Mouse (Mus musculus): Measurements from ENCODE around the gene Gm5129. TPM values are rescaled to one million over a fixed set of nuclear protein-coding genes. Genes with fewer than 3 reads are reported as not detected.
A peak's percentile ranks its signal among the peaks of the same experiment; 100 is the strongest.
"Not testable (repeated sequence)": the region's sequence is repeated elsewhere in the genome, so short reads cannot be mapped to it uniquely, and the experiment has no call there.

Gene Gm5129
- polyA plus RNA-seq, 1 experiment from 2014 or later, result not detected

DNA sequence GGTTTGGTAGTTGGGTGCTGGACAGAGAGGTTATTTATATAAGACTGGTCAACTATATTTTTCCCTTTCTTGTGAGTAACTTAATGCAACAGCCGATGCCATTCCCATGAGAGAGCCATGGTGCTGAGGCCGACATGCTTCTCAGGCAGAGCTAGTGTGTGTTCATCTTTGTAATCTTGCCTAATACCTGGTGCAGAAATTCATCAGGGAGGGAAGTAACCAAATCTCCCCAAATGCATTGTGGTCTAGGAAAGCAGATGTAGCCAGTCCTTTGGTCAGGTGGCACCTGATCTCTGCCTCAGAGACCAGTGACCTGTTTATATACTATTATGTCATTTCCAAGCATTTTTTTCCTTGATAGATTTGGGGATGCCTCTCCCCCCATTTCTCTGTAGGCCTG lies 11.9 kb upstream of the Gm5129 start:
- Histone ChIP-seq H3K27ac (no peak overlapping the region), H3K36me3 (peaks cover 24% of the 10 kb centered on the region), H3K9ac (no peak overlapping the region), H3K4me1 (no peaks in the 10 kb centered on the region), H3K4me2 (replicated peaks) (no peak overlapping the region), H3K4me3 (no peak overlapping the region), H3K9me3 (replicated peaks) (no peaks in the 10 kb centered on the region), H3K27me3 (no peaks in the 10 kb centered on the region)
- WGBS, result 89% methylated on average over 2 of the region's 2 CpGs
- no peak for ATAC-seq (ENCODE audit: low FRiP score)

DNA sequence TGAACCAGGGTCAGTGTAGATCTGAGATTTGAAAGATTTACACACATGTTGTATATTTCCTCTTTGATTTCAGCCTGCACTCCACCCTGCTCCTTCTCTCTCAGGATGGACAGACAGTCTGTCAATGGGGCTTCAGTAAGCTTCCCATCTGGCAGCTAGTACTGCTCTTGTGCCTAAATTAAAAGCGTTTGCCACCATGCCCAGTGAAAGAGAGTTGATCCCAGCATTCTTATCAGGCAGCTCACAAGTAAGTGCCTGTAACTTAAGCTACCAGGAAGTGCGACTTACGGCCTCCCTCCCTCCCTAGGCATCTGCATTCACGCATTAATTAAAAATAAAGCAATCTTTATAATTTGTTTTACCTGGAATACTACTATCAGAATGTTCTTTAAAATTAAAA lies 5.4 kb upstream of the Gm5129 start:
- H3K9ac ChIP-seq, result no peak overlapping the region
- no peaks in the 10 kb centered on the region for H3K9me3 ChIP-seq (replicated peaks)
- no peak overlapping the region for H3K4me3 ChIP-seq
- H3K27me3 ChIP-seq, result no peaks in the 10 kb centered on the region
- no peak overlapping the region for H3K27ac ChIP-seq
- H3K36me3 ChIP-seq, result 0 out of 2 replicates have a peak, but pooled peaks cover 4% of the 10 kb centered on the region
- no peak overlapping the region for H3K4me2 ChIP-seq (replicated peaks)
- no peak for ATAC-seq (ENCODE audit: low FRiP score)
- H3K4me1 ChIP-seq, result peaks cover 21% of the 10 kb centered on the region
- 86% methylated on average over 4 of the region's 4 CpGs for WGBS

DNA sequence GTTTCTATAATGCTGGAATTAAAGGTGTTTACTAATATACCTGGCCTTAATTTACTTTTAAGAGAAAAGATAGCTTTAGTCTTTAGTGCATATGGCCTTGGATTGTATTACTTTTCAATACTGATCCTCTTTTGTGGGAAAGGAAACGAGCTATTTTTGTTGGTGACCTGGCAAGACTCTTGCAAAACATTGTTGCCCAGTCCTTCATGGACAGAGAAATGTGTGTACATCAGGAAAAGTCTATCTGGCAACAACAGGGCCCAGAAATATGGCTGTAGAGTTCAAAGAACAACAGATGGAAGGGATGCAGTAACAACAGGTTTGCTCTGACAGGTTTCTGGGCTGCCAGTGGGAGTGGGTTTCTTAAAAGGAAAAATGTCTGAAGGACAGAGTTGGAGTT lies 4.9 kb upstream of the Gm5129 start:
- Histone ChIP-seq H3K9ac (no peak overlapping the region), H3K36me3 (0 out of 2 replicates have a peak, but pooled peaks cover 4% of the 10 kb centered on the region), H3K4me2 (replicated peaks) (no peak overlapping the region), H3K4me1 (peaks cover 21% of the 10 kb centered on the region), H3K4me3 (no peak overlapping the region), H3K27ac (no peak overlapping the region), H3K9me3 (replicated peaks) (no peaks in the 10 kb centered on the region), H3K27me3 (no peaks in the 10 kb centered on the region)
- WGBS, result 87% methylated on average over 1 of the region's 1 CpGs
- ATAC-seq (ENCODE audit: low FRiP score), result no peak

GRCm38 (mm10) chr5:29738076-29738475 lies 2.3 kb upstream of the Gm5129 start:
- Histone ChIP-seq H3K9ac (no peak overlapping the region), H3K4me1 (peaks cover 27% of the 10 kb centered on the region), H3K9me3 (replicated peaks) (no peaks in the 10 kb centered on the region), H3K27ac (no peak overlapping the region), H3K27me3 (no peaks in the 10 kb centered on the region), H3K4me2 (replicated peaks) (no peak overlapping the region), H3K36me3 (0 out of 2 replicates have a peak, but pooled peaks cover 4% of the 10 kb centered on the region), H3K4me3 (no peak overlapping the region)
- WGBS, result 90% methylated on average over 4 of the region's 4 CpGs
- ATAC-seq (ENCODE audit: low FRiP score), result no peak

GRCm38 (mm10) chr5:29737471-29737870 lies 1.7 kb upstream of the Gm5129 start:
- peak overlapping the region; percentile 99; the same call in 1 of the 2 replicates for H3K4me3 ChIP-seq
- H3K9me3 ChIP-seq (replicated peaks), result no peaks in the 10 kb centered on the region
- no peak for ATAC-seq (ENCODE audit: low FRiP score)
- H3K36me3 ChIP-seq, result 0 out of 2 replicates have a peak, but pooled peaks cover 4% of the 10 kb centered on the region
- H3K9ac ChIP-seq, result peak overlapping the region; percentile 9; the same call in 1 of the 2 replicates
- no peaks in the 10 kb centered on the region for H3K27me3 ChIP-seq
- H3K4me1 ChIP-seq, result peaks cover 27% of the 10 kb centered on the region
- peak overlapping the region; percentile 86 for H3K4me2 ChIP-seq (replicated peaks)
- 91% methylated on average over 5 of the region's 5 CpGs for WGBS
- no peak overlapping the region for H3K27ac ChIP-seq

- Histone ChIP-seq H3K27ac (no peak overlapping the region), H3K27me3 (no peaks in the 10 kb centered on the region), H3K4me2 (replicated peaks) (peak overlapping the region; percentile 86), H3K9ac (peak overlapping the region; percentile 96), H3K4me1 (peaks cover 27% of the 10 kb centered on the region), H3K36me3 (0 out of 2 replicates have a peak, but pooled peaks cover under 1% of the 10 kb centered on the region), H3K4me3 (peak overlapping the region; percentile 99), H3K9me3 (replicated peaks) (no peaks in the 10 kb centered on the region)
- 62% methylated on average over 9 of the region's 9 CpGs for WGBS
- no peak for ATAC-seq (ENCODE audit: low FRiP score)
These were observed 1.2 kb upstream of the Gm5129 start for GRCm38 (mm10) chr5:29736942-29737341.

- peak overlapping the region; percentile 96 for H3K27ac ChIP-seq
- peak overlapping the region; percentile 96 for H3K9ac ChIP-seq
- no peaks in the 10 kb centered on the region for H3K9me3 ChIP-seq (replicated peaks)
- H3K4me2 ChIP-seq (replicated peaks), result peak overlapping the region; percentile 86
- H3K4me1 ChIP-seq, result peaks cover 27% of the 10 kb centered on the region
- H3K27me3 ChIP-seq, result no peaks in the 10 kb centered on the region
- ATAC-seq (ENCODE audit: low FRiP score), result peak; percentile 77
- H3K4me3 ChIP-seq, result peak overlapping the region; percentile 99
- H3K36me3 ChIP-seq, result no peaks in the 10 kb centered on the region
- WGBS, result 2% methylated on average over 48 of the region's 48 CpGs
These were observed 551 bp upstream of the Gm5129 start for GRCm38 (mm10) chr5:29736073-29736900.

- Histone ChIP-seq H3K4me1 (peaks cover 27% of the 10 kb centered on the region), H3K9me3 (replicated peaks) (no peaks in the 10 kb centered on the region), H3K27ac (peak overlapping the region; percentile 96), H3K36me3 (no peaks in the 10 kb centered on the region), H3K9ac (peak overlapping the region; percentile 96), H3K4me3 (peak overlapping the region; percentile 99), H3K4me2 (replicated peaks) (peak overlapping the region; percentile 67), H3K27me3 (no peaks in the 10 kb centered on the region)
- ATAC-seq (ENCODE audit: low FRiP score), result peak; percentile 14; the same call in 1 of the 2 replicates
- WGBS, result 50% methylated on average over 6 of the region's 6 CpGs
These were observed 765 bp downstream of the Gm5129 start for GRCm38 (mm10) chr5:29734831-29735510.

DNA sequence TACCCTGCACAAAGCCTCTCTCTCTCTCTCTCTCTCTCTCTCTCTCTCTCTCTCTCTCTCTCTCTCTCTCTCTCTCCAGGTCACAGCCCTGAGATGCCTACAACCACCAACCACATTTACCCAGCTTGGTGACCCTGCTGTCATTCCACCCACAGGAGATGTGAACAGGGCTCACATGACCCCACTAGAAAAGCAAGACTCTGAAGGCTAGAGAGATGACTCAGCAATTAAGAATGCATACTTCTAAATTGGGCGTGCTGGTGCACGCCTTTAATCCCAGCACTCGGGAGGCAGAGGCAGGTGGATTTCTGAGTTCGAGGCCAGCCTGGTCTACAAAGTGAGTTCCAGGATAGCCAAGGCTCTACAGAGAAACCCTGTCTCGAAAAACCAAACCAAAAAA lies 9.7 kb downstream of the Gm5129 start:
- WGBS, result 86% methylated on average over 5 of the region's 5 CpGs
- H3K4me2 ChIP-seq (replicated peaks); H3K27ac ChIP-seq; H3K27me3 ChIP-seq; H3K9me3 ChIP-seq (replicated peaks); ATAC-seq (ENCODE audit: low FRiP score); H3K9ac ChIP-seq; H3K4me1 ChIP-seq; H3K4me3 ChIP-seq; H3K36me3 ChIP-seq: not testable (repeated sequence)

DNA sequence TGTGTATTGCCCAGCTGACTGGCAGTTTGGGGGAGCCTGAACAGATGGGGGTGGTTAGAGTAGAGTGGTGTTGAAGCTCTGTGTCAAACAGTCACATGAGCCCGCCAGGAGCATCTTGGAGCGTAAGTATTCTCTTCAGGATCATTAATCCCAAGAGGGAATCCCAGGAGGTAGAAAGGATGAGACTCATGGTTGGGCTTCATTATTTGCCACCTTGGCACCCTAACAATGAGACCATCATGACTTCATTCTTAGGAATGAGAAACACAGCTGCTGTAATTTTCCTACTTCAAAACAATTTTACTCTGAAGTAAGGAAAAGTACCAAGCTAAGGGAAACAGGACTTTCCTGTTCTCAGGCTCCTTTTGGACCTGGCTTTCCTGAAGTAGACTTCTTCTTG lies 10.4 kb downstream of the Gm5129 start:
- 89% methylated on average over 2 of the region's 2 CpGs for WGBS
- H3K36me3 ChIP-seq, result no peaks in the 10 kb centered on the region
- H3K27ac ChIP-seq, result no peak overlapping the region
- H3K4me2 ChIP-seq (replicated peaks), result no peak overlapping the region
- H3K4me3 ChIP-seq, result no peak overlapping the region
- no peaks in the 10 kb centered on the region for H3K9me3 ChIP-seq (replicated peaks)
- H3K9ac ChIP-seq, result no peak overlapping the region
- H3K4me1 ChIP-seq, result no peaks in the 10 kb centered on the region
- no peaks in the 10 kb centered on the region for H3K27me3 ChIP-seq
- no peak for ATAC-seq (ENCODE audit: low FRiP score)

DNA sequence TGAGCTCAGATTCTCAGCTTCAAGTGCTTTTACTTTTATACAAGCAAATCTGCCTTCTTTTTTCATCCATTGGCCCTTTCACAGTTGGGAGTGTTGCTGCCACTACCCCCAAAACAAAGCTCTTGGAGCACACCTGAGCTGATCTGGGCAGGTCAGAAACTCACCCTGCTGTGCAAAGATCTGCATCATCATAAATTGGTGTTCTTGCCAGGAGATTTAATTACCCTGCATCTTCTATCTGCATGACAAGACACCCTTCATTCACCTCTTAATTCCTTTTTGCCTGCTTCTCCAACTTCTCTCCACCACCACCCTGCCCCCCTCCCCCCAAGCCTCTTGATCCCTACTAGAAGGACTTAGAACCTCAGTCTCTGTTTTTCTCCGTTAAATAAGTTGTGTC lies 14.6 kb downstream of the Gm5129 start:
- Histone ChIP-seq H3K9me3 (replicated peaks) (no peaks in the 10 kb centered on the region), H3K4me3 (no peak overlapping the region), H3K9ac (no peak overlapping the region), H3K4me2 (replicated peaks) (no peak overlapping the region), H3K36me3 (no peaks in the 10 kb centered on the region), H3K27me3 (no peaks in the 10 kb centered on the region), H3K4me1 (no peaks in the 10 kb centered on the region), H3K27ac (no peak overlapping the region)
- 15% methylated on average over 1 of the region's 1 CpGs for WGBS
- no peak for ATAC-seq (ENCODE audit: low FRiP score)

DNA sequence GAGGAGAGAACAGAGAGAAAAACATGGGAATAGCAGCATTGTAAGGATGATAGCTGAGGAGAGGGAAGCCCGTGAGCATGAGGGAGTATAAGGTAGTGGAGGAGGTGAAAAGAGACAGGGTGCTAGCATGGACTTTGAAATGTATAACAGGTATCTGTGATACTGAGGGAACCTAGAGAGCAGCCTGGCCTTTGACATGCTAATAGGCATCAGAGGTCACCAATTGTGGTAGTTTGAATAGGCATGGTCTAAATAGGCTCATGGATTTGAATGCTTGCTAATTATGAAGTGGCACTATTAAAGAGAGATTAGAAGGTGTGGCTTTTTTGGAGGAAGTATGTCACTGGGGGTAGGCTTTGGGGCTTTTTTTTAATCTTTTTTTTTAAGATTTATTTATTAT lies 22.8 kb downstream of the Gm5129 start:
- Histone ChIP-seq H3K4me1 (no peaks in the 10 kb centered on the region), H3K4me2 (replicated peaks) (no peak overlapping the region), H3K9ac (no peak overlapping the region), H3K4me3 (no peak overlapping the region), H3K9me3 (replicated peaks) (no peaks in the 10 kb centered on the region), H3K27me3 (no peaks in the 10 kb centered on the region), H3K27ac (no peak overlapping the region), H3K36me3 (no peaks in the 10 kb centered on the region)
- no peak for ATAC-seq (ENCODE audit: low FRiP score)
- 53% methylated on average over 1 of the region's 1 CpGs for WGBS

All from hindbrain, embryonic 12.5 days (tissue).